8 mouse cellular contexts compared by ENCODE assay signal in genomic region chr5:112001742-112002701, GRCm38 (mm10).
DNase-seq lines count a peak whose midpoint lies in the region; ATAC-seq and TF ChIP-seq lines count a peak whose summit lies in the region.

No protein-coding gene starts in this region.

- WGBS in liver, adult 2 months, result 23% methylated on average over 32 of the region's 32 CpGs
- 31% methylated on average over 32 of the region's 32 CpGs for WGBS in liver, postnatal 0 days (ENCODE audit: insufficient replicate concordance)
- WGBS in forebrain, embryonic 16.5 days, result 3% methylated on average over 32 of the region's 32 CpGs

- H3K79me2 ChIP-seq in liver, adult 2 months (ENCODE audit: control insufficient read depth, insufficient read depth, low read length), result no peaks in the 10 kb centered on the region

- H3K9me3 ChIP-seq in liver, postnatal 0 days (ENCODE audit: low read length), result no peaks in the 10 kb centered on the region
- peaks cover 4% of the 10 kb centered on the region for H3K9me3 ChIP-seq in forebrain, embryonic 16.5 days (ENCODE audit: control insufficient read depth, low read length)

- no peak overlapping the region for H3K4me3 ChIP-seq in liver, adult 2 months (ENCODE audit: insufficient read depth, low read depth, low read length)
- no peak overlapping the region for H3K4me3 ChIP-seq in liver, postnatal 0 days (ENCODE audit: low read depth, low read length)
- no peak overlapping the region for H3K4me3 ChIP-seq in forebrain, embryonic 16.5 days (replicated peaks; ENCODE audit: low read length)

- ATAC-seq in liver, postnatal 0 days, result no peak; the same call in 1 of the 2 replicates
- peak; percentile 87 for ATAC-seq in forebrain, embryonic 16.5 days

- H3K9ac ChIP-seq in liver, adult 2 months (ENCODE audit: low read depth, low read length), result no peak overlapping the region
- no peak overlapping the region for H3K9ac ChIP-seq in liver, postnatal 0 days (replicated peaks)
- H3K9ac ChIP-seq in forebrain, embryonic 16.5 days (replicated peaks; ENCODE audit: low read depth, low read length), result peak overlapping the region; percentile 37

- no peak overlapping the region for H3K4me2 ChIP-seq in liver, postnatal 0 days (ENCODE audit: low read depth, low read length)
- peak overlapping the region; percentile 30 for H3K4me2 ChIP-seq in forebrain, embryonic 16.5 days (ENCODE audit: low read length)

- H3K27me3 ChIP-seq in liver, adult 2 months (ENCODE audit: control insufficient read depth, insufficient read depth, low read length), result peaks cover 3% of the 10 kb centered on the region; the same call in 1 of the 2 replicates
- no peaks in the 10 kb centered on the region for H3K27me3 ChIP-seq in liver, postnatal 0 days (ENCODE audit: insufficient read depth, low read length)
- no peaks in the 10 kb centered on the region for H3K27me3 ChIP-seq in forebrain, embryonic 16.5 days (replicated peaks; ENCODE audit: control insufficient read depth, insufficient read depth, low read length)

- no peak for TF ChIP-seq CTCF in liver, adult 2 months (IDR thresholded peaks at IDR 0.05; ENCODE audit: low read depth, low read length)
- no peak for TF ChIP-seq CTCF in liver, postnatal 0 days (IDR thresholded peaks at IDR 0.05; ENCODE audit: low read depth)

- no peaks in the 10 kb centered on the region for H3K4me1 ChIP-seq in liver, adult 2 months (ENCODE audit: control insufficient read depth, insufficient read depth, low read length)
- H3K4me1 ChIP-seq in liver, postnatal 0 days (ENCODE audit: insufficient read depth), result no peaks in the 10 kb centered on the region
- H3K4me1 ChIP-seq in forebrain, embryonic 16.5 days (replicated peaks; ENCODE audit: control insufficient read depth, insufficient read depth, low read length), result peaks cover 30% of the 10 kb centered on the region

- no peak for TF ChIP-seq POLR2A in liver, adult 2 months (IDR thresholded peaks at IDR 0.05; ENCODE audit: extremely low read depth, insufficient read depth, low read length)

- H3K27ac ChIP-seq in liver, adult 2 months (replicated peaks; ENCODE audit: insufficient read depth, low read depth, low read length), result no peak overlapping the region
- H3K27ac ChIP-seq in liver, postnatal 0 days (ENCODE audit: low read depth), result no peak overlapping the region
- H3K27ac ChIP-seq in forebrain, embryonic 16.5 days (ENCODE audit: low read length), result peak overlapping the region; percentile 90

- H3K36me3 ChIP-seq in liver, adult 2 months (ENCODE audit: control insufficient read depth, insufficient read depth, low read length), result no peaks in the 10 kb centered on the region
- no peaks in the 10 kb centered on the region for H3K36me3 ChIP-seq in liver, postnatal 0 days (replicated peaks; ENCODE audit: insufficient read depth, low read length)
- no peaks in the 10 kb centered on the region for H3K36me3 ChIP-seq in forebrain, embryonic 16.5 days (ENCODE audit: control insufficient read depth, insufficient read depth)

- TF ChIP-seq EP300 in liver, postnatal 0 days (IDR thresholded peaks at IDR 0.05; ENCODE audit: low read depth), result no peak

- peak; percentile 37 for DNase-seq in liver, adult 2 months (ENCODE audit: extremely low read depth, low read depth, low spot score)
- no peak for DNase-seq in liver, postnatal 0 days
- DNase-seq in kidney, postnatal 4 days, result peak; percentile 33 to 56
- DNase-seq in retina, postnatal 1 day, result peak; percentile 99
- DNase-seq in liver, result no peak
- DNase-seq in layer of hippocampus, adult 8-10 months (ENCODE audit: low spot score in 2 of 2), result no peak
- DNase-seq in left cerebral cortex, adult 8-10 months (ENCODE audit: low spot score in 2 of 2), result no peak

Comparison
In these comparisons a context has a peak if more than half of its experiments do, and no peak if none do; other contexts are left out.
1. DNase-seq: peak in liver, adult 2 months (single experiment), kidney, postnatal 4 days (2 of 2) and retina, postnatal 1 day (single experiment); none in liver, postnatal 0 days (single experiment), liver (single experiment), layer of hippocampus, adult 8-10 months (0 of 2) and left cerebral cortex, adult 8-10 months (0 of 2).